Mouse (Mus musculus) G1E (cell line): ENCODE measurements around the gene Mal.

Source experiments
- CTCF ChIP-seq: IDR thresholded peaks from 2 replicates; pipeline ENCODE4 v1.5.1; 2012; ENCODE audit warnings: low read depth, low read length, inconsistent platforms, mixed read lengths
- GATA1 ChIP-seq: IDR thresholded peaks from 2 replicates; pipeline ENCODE4 v1.6.1; 2012; ENCODE audit warnings: borderline replicate concordance, low read length, inconsistent platforms, mixed read lengths
- TAL1 ChIP-seq: conservative IDR thresholded peaks from 2 replicates; pipeline ENCODE4 v1.6.1; 2012; ENCODE audit warnings: low read depth, low read length, inconsistent platforms, mixed read lengths

DNA sequence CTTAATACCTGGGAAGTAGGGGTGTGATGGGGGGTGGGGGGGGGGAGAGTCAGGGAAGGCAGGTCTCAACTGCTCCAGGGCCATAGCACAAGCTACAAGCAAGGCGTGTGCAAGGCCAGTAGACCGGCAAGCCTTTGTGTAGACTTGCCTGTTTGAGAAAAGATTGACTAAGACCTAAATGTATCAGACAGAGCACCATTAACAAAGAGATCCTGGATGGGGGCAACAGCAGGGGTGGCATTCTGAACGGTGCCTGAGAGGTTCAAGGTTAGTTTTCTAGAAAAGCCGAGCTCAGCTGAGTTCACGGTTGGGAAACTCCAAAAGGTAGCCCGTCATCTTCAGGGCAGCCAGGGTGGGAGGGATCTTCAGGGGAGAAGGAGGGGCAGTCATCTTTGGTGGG lies 48.8 kb upstream of the Mal start:
- TF ChIP-seq CTCF, result no peak
- TF ChIP-seq TAL1, result no peak
- no peak for TF ChIP-seq GATA1
